Mouse (Mus musculus) stomach, embryonic 15.5 days (tissue): ENCODE measurements around the gene Chrd. TPM values are rescaled to one million over a fixed set of nuclear protein-coding genes. Genes with fewer than 3 reads are reported as not detected.

ENCODE experiments used
- ATAC-seq: fragments of 200-750 bp; cut with Nextera tagmentation; 2 replicates; pipeline ENCODE4 v1.8.0; 2017; ENCODE audit warnings: low read depth, moderate number of reproducible peaks, moderate TSS enrichment; ENCODE audit not compliant: insufficient read depth, low FRiP score
- H3K27ac ChIP-seq: fragments of 300-500 bp; sonication (generic); 2 replicates; pipeline ENCODE4 v1.5.1; 2015; ENCODE audit warnings: mild to moderate bottlenecking, inconsistent platforms
- H3K27me3 ChIP-seq: fragments of 300-500 bp; sonication (generic); replicated peaks from 2 replicates; pipeline ENCODE4 v1.6.1; 2015; ENCODE audit warnings: inconsistent platforms
- H3K36me3 ChIP-seq: fragments of 300-500 bp; sonication (generic); 2 replicates; pipeline ENCODE4 v1.6.1; 2015; ENCODE audit warnings: inconsistent platforms
- H3K4me1 ChIP-seq: fragments of 300-500 bp; sonication (generic); 2 replicates; pipeline ENCODE4 v1.6.1; 2015; ENCODE audit warnings: inconsistent platforms
- H3K4me2 ChIP-seq: fragments of 300-500 bp; sonication (generic); 2 replicates; pipeline ENCODE4 v1.6.1; 2015; ENCODE audit warnings: mild to moderate bottlenecking, inconsistent platforms
- H3K4me3 ChIP-seq: fragments of 300-500 bp; sonication (generic); replicated peaks from 2 replicates; pipeline ENCODE4 v1.5.1; 2015; ENCODE audit warnings: inconsistent platforms
- H3K9ac ChIP-seq: fragments of 300-500 bp; sonication (generic); 2 replicates; pipeline ENCODE4 v1.6.1; 2015; ENCODE audit warnings: inconsistent platforms
- H3K9me3 ChIP-seq: fragments of 300-500 bp; sonication (generic); 2 replicates; pipeline ENCODE4 v1.6.1; 2016; ENCODE audit warnings: inconsistent platforms
- WGBS: fragments of 180-500 bp; shearing (Covaris S2); methylation state at CpG from one replicate; pipeline ENCODE4 v1.1.7; 2015; 5-methylcytosine and 5-hydroxymethylcytosine counted together
- polyA plus RNA-seq: library from polyadenylated mRNA; unstranded; fragments of >200 nt; fragmentation: Nextera tagmentation; extraction: Ambion mirVana; gene quantifications from 2 replicates; pipeline ENCODE4 v1.2.1, GENCODE M21; 2015

Chrd gene
- polyA plus RNA-seq, 1 experiment from 2014 or later: 4.0 TPM

GRCm38 (mm10) chr16:20723247-20723646 is 9.7 kb upstream of the Chrd start:
- no peak overlapping the region for H3K9ac ChIP-seq
- H3K4me1 ChIP-seq: 0 out of 2 replicates have a peak, but pooled peaks cover 5% of the 10 kb centered on the region
- no peak overlapping the region for H3K27ac ChIP-seq
- no peaks in the 10 kb centered on the region for H3K27me3 ChIP-seq
- WGBS: 31% methylated on average over 4 of the region's 4 CpGs
- H3K4me2 ChIP-seq: no peak overlapping the region
- H3K9me3 ChIP-seq: no peaks in the 10 kb centered on the region
- peaks cover 14% of the 10 kb centered on the region; the same call in 1 of the 2 replicates for H3K36me3 ChIP-seq
- no peak for ATAC-seq
- H3K4me3 ChIP-seq: no peak overlapping the region

- no peak overlapping the region for H3K4me3 ChIP-seq
- no peak overlapping the region for H3K27ac ChIP-seq
- H3K36me3 ChIP-seq: peaks cover 14% of the 10 kb centered on the region; the same call in 1 of the 2 replicates
- H3K4me2 ChIP-seq: no peak overlapping the region
- WGBS: 35% methylated on average over 5 of the region's 5 CpGs
- no peaks in the 10 kb centered on the region for H3K27me3 ChIP-seq
- no peaks in the 10 kb centered on the region for H3K4me1 ChIP-seq
- ATAC-seq: peak; percentile 71
- H3K9me3 ChIP-seq: no peaks in the 10 kb centered on the region
- no peak overlapping the region for H3K9ac ChIP-seq
Observed at GRCm38 (mm10) chr16:20724338-20724748, 8.6 kb upstream of the Chrd start.

DNA sequence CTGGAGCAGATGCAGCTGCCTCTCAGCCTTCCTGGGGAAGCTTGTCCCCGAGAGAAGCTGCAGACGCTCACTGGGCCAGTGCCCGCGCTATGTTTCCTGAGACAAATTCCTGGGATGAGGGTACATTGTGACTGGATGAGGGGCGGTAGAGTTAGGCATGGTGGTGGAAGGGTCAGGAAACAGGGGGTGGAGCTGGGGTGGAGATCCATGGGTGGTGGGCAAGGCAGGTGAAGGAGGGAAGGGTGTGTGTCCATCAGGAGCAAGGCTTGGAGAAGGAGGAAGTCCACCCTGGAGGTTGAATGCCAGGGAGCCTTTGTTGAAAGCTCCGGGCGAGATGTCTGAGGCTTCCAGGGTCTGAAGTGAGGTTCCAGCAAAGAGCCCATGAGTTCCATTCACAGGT is 7.6 kb upstream of the Chrd start:
- Histone ChIP-seq H3K4me2 (no peak overlapping the region), H3K27ac (no peak overlapping the region), H3K4me3 (no peak overlapping the region), H3K36me3 (peaks cover 10% of the 10 kb centered on the region; the same call in 1 of the 2 replicates), H3K4me1 (no peaks in the 10 kb centered on the region), H3K9ac (no peak overlapping the region), H3K27me3 (no peaks in the 10 kb centered on the region), H3K9me3 (no peaks in the 10 kb centered on the region)
- WGBS: 75% methylated on average over 7 of the region's 7 CpGs
- no peak for ATAC-seq

GRCm38 (mm10) chr16:20725750-20726149 is 7.2 kb upstream of the Chrd start:
- WGBS: 76% methylated on average over 4 of the region's 4 CpGs
- Histone ChIP-seq H3K4me2 (no peak overlapping the region), H3K9me3 (no peaks in the 10 kb centered on the region), H3K36me3 (peaks cover 10% of the 10 kb centered on the region; the same call in 1 of the 2 replicates), H3K4me3 (no peak overlapping the region), H3K27ac (no peak overlapping the region), H3K4me1 (no peaks in the 10 kb centered on the region), H3K27me3 (no peaks in the 10 kb centered on the region), H3K9ac (no peak overlapping the region)
- ATAC-seq: no peak

GRCm38 (mm10) chr16:20726384-20726783 is 6.5 kb upstream of the Chrd start:
- no peak overlapping the region for H3K4me3 ChIP-seq
- H3K27ac ChIP-seq: no peak overlapping the region
- no peaks in the 10 kb centered on the region for H3K27me3 ChIP-seq
- H3K4me1 ChIP-seq: no peaks in the 10 kb centered on the region
- H3K4me2 ChIP-seq: no peak overlapping the region
- 71% methylated on average over 1 of the region's 1 CpGs for WGBS
- ATAC-seq: no peak
- peaks cover 10% of the 10 kb centered on the region; the same call in 1 of the 2 replicates for H3K36me3 ChIP-seq
- H3K9me3 ChIP-seq: no peaks in the 10 kb centered on the region
- H3K9ac ChIP-seq: no peak overlapping the region

GRCm38 (mm10) chr16:20730293-20730711 is 2.6 kb upstream of the Chrd start:
- H3K4me2 ChIP-seq: no peak overlapping the region

DNA sequence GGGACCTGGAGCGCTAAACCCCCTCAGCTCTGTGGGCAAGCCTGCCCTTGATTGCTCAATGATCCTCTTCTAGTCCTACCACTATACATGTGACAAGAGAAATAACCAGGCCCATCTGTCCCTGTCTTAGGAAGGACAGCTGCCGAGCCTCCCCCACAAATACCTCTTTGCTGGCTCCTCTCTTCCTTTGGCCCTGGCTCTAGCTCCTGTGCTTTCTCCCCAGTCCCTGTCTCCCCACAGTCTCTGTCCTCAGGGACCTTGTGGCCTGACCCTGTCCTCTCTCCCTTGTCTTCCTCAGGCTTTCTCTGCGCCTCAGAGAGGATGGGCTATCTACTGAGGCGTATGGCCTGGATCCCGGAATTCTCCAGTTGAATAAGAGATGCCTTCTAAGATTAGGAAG is 1.2 kb upstream of the Chrd start:
- Histone ChIP-seq H3K27ac (no peak overlapping the region), H3K9me3 (no peaks in the 10 kb centered on the region), H3K36me3 (no peaks in the 10 kb centered on the region), H3K4me3 (no peak overlapping the region), H3K9ac (no peak overlapping the region), H3K4me1 (peaks cover 10% of the 10 kb centered on the region), H3K27me3 (peaks cover 19% of the 10 kb centered on the region), H3K4me2 (no peak overlapping the region)
- 66% methylated on average over 5 of the region's 5 CpGs for WGBS
- no peak for ATAC-seq

More at GRCm38 (mm10) chr16:20730293-20730711, 2.6 kb upstream of the Chrd start:
- no peak overlapping the region for H3K4me3 ChIP-seq
- ATAC-seq: no peak
- H3K27ac ChIP-seq: no peak overlapping the region
- peaks cover 19% of the 10 kb centered on the region for H3K27me3 ChIP-seq
- WGBS: 29% methylated on average over 5 of the region's 5 CpGs
- no peaks in the 10 kb centered on the region for H3K36me3 ChIP-seq
- no peak overlapping the region for H3K9ac ChIP-seq
- H3K9me3 ChIP-seq: no peaks in the 10 kb centered on the region
- peaks cover 10% of the 10 kb centered on the region for H3K4me1 ChIP-seq

DNA sequence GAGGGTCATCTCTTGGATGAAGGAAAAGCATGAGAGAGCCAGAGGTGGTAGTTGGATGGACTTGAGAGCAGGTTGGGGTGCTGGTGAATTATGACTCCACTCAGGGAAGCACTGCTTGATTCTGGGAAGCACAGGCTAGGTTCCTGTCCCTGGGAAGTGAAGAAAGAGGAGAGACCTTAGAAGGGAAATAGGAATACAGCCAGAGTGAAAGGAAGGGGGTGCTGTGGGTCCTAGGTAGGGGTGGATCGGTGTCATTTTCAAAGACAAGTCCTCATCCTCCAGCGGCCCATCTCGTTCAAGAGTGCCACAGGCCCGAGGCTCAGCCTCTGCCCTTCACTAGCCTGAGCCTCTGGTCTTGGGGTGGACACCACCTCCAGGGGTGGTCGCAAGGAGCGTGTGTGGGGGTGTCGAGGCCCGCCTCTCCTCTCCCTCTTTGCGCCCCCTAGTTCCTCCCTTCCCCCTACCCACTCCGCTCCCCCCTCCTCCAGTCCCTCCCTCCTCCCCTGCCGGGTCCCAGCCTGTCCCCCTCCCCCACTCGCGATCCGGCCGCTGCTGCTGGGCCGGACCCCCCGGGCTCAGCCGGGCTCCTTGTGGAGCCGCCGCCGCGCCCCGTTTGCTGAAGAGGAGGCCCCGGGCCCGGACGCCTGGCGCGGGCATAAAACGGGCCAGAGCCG is 539 bp upstream of the Chrd start:
- WGBS: 2% methylated on average over 21 of the region's 30 CpGs
- Histone ChIP-seq H3K36me3 (no peaks in the 10 kb centered on the region), H3K4me2 (peak overlapping the region; percentile 98), H3K4me1 (peaks cover 10% of the 10 kb centered on the region), H3K27me3 (peaks cover 19% of the 10 kb centered on the region), H3K9me3 (no peaks in the 10 kb centered on the region), H3K4me3 (peak overlapping the region; percentile 64), H3K27ac (peak overlapping the region; percentile 75), H3K9ac (peak overlapping the region; percentile 69)
- ATAC-seq: 0 out of 2 replicates have a peak, but pooled peaks have one; percentile 30

DNA sequence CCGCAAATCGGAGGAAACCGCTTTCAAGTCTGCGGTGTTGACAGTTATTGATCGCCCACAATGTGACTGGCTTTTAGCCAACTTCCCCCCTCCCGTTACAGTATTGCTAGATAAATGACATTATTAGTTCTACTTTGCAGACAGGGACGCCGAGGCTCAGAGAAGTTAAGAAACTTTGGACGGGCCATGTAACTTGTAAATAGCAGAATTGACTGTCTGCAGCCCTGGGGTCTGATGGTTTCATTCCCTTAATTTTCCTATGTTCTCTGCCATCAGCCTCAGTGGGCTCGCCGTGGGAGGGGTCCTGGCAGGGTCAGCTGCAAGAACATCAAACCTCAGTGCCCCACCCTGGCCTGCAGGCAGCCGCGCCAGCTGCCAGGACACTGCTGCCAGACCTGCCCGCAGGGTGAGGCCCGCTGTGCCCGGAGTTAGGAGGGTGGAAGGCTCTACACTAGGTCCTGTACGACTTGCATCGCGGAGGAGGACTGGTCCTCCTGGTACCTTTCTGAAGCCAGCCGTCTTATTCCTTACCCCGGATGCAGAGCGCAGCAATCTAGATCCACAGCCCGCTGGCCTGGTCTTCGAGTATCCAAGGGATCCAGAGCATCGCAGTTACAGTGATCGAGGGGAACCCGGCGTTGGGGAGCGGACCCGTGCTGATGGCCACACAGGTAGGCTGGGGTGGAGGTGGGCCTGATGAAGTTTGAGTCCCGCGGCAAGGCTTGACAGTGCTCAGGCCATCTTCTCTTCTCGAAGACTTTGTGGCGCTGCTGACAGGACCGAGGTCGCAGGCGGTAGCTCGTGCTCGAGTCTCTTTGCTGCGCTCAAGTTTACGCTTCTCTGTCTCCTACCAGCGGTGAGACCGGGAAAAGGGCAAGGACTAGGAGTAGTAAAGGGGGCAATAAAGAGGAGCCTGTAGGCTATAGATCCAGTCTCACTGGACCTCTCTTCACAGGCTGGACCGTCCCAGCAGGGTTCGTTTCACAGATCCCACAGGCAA is 1.1 kb downstream of the Chrd start, which contains the start of gene Thpo:
TSS of gene Thpo (minus strand) at position 781 of the 1,000 bp plus-strand sequence.
- Histone ChIP-seq H3K4me3 (peak within 1 kb of the TSS; percentile 64), H3K9me3 (no peaks in the 10 kb centered on the region), H3K27me3 (peaks cover 19% of the 10 kb centered on the region), H3K4me2 (peak within 1 kb of the TSS; percentile 98), H3K9ac (peak within 1 kb of the TSS; percentile 69), H3K27ac (no peak within 1 kb of the TSS), H3K36me3 (no peaks in the 10 kb centered on the region), H3K4me1 (peaks cover 10% of the 10 kb centered on the region)
- ATAC-seq: no peak
- WGBS: 8% methylated on average over 45 of the region's 45 CpGs

GRCm38 (mm10) chr16:20735651-20736050 is 2.7 kb downstream of the Chrd start:
- Histone ChIP-seq H3K9me3 (no peaks in the 10 kb centered on the region), H3K9ac (no peak overlapping the region), H3K4me1 (peaks cover 10% of the 10 kb centered on the region), H3K36me3 (no peaks in the 10 kb centered on the region), H3K27me3 (peaks cover 19% of the 10 kb centered on the region), H3K4me2 (no peak overlapping the region), H3K4me3 (no peak overlapping the region), H3K27ac (no peak overlapping the region)
- no peak for ATAC-seq
- WGBS: 71% methylated on average over 5 of the region's 5 CpGs

- 88% methylated on average over 7 of the region's 7 CpGs for WGBS
- no peak overlapping the region for H3K9ac ChIP-seq
- no peaks in the 10 kb centered on the region for H3K36me3 ChIP-seq
- H3K4me1 ChIP-seq: peaks cover 10% of the 10 kb centered on the region
- H3K4me3 ChIP-seq: no peak overlapping the region
- no peak overlapping the region for H3K4me2 ChIP-seq
- no peak for ATAC-seq
- no peak overlapping the region for H3K27ac ChIP-seq
- H3K9me3 ChIP-seq: no peaks in the 10 kb centered on the region
- peaks cover 19% of the 10 kb centered on the region for H3K27me3 ChIP-seq
Observed at GRCm38 (mm10) chr16:20736168-20736567, 3.2 kb downstream of the Chrd start.

DNA sequence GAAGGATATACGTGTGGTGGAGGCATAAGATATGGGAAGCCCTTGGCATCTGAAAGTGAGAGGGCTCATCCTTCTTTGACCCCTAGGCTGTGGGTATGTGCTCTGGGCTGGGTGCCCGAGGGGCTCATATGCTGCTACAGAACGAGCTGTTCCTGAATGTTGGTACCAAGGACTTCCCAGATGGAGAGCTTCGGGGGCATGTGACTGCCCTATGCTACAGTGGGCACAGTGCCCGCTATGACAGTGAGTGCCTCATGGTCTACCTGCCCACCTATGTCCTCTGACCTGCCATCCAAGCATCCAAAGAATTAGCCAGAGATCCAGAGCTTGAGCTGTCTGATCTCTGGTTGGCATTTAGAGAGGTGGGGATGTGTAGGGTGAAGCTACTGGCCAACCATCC is 3.9 kb downstream of the Chrd start:
- Histone ChIP-seq H3K9me3 (no peaks in the 10 kb centered on the region), H3K4me3 (no peak overlapping the region), H3K27me3 (peaks cover 19% of the 10 kb centered on the region), H3K4me1 (peaks cover 10% of the 10 kb centered on the region), H3K4me2 (no peak overlapping the region), H3K36me3 (no peaks in the 10 kb centered on the region), H3K9ac (no peak overlapping the region), H3K27ac (no peak overlapping the region)
- 87% methylated on average over 5 of the region's 5 CpGs for WGBS
- no peak for ATAC-seq
